Mouse (Mus musculus): ENCODE measurements around the gene Samd13. TPM values are rescaled to one million over a fixed set of nuclear protein-coding genes. Genes with fewer than 3 reads are reported as not detected.

The Samd13 gene
- polyA plus RNA-seq, 1 experiment from 2014 or later = 0.59 TPM

DNA sequence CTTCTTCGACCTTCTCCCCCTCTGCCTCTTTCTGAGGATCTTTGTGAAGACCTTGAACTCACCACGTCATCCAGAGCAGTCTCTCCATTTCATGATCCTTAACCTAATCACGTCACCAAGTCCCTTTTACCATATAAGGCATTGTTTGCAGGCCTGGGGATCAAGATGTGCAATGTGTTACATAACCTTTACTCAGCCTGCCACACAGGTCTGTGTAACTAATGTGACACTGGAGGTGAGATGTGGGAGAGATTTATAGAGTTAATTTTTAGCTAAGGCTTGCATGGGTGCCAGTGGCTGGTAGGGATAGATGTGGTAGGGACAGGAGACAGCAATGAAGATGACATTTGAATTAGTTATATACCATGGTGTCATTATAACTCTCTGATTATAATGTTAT, 23.0 kb upstream of the Samd13 start:
- H3K4me3 ChIP-seq (ENCODE audit: low read depth, low read length) = no peak overlapping the region
- no peaks in the 10 kb centered on the region for H3K27me3 ChIP-seq (ENCODE audit: control insufficient read depth, insufficient read depth, low read depth, low read length)
- H3K36me3 ChIP-seq (ENCODE audit: control insufficient read depth, insufficient read depth, low read length) = no peaks in the 10 kb centered on the region
- H3K4me1 ChIP-seq (ENCODE audit: control insufficient read depth, insufficient read depth, low read length) = 0 out of 2 replicates have a peak, but pooled peaks cover 2% of the 10 kb centered on the region
- no peak overlapping the region for H3K9ac ChIP-seq (ENCODE audit: low read depth, low read length)
- WGBS = 79% methylated on average over 3 of the region's 3 CpGs
- no peak overlapping the region for H3K27ac ChIP-seq (ENCODE audit: low read length)
- ATAC-seq = no peak
- no peaks in the 10 kb centered on the region for H3K9me3 ChIP-seq (replicated peaks; ENCODE audit: control insufficient read depth, low read length, poor library complexity, severe bottlenecking)
- no peak overlapping the region for H3K4me2 ChIP-seq (ENCODE audit: low read length)

DNA sequence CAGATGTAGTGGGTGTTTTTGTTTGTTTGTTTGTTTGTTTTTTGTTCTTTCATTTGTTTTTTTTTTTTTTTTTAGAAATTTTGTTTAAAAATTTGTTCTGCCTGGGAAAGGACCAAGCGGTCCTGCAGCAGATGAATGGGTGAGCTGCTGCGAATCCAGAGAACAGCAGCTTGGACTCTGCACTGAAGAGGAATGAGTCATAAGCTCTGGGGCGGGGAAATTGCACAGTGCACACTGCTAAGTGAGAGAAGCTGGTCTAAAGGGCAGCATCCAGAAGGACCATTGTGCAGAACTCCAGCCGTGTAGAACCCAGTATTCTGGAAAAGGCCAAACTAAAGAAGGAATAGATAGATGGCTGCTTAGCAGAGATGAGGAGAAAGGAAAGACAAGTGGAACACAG, 18.7 kb upstream of the Samd13 start:
- WGBS = 88% methylated on average over 4 of the region's 4 CpGs
- Histone ChIP-seq H3K9ac (ENCODE audit: low read depth, low read length) (no peak overlapping the region), H3K9me3 (replicated peaks; ENCODE audit: control insufficient read depth, low read length, poor library complexity, severe bottlenecking) (no peaks in the 10 kb centered on the region), H3K27ac (ENCODE audit: low read length) (no peak overlapping the region), H3K4me2 (ENCODE audit: low read length) (no peak overlapping the region), H3K36me3 (ENCODE audit: control insufficient read depth, insufficient read depth, low read length) (no peaks in the 10 kb centered on the region), H3K4me1 (ENCODE audit: control insufficient read depth, insufficient read depth, low read length) (no peaks in the 10 kb centered on the region), H3K27me3 (ENCODE audit: control insufficient read depth, insufficient read depth, low read depth, low read length) (no peaks in the 10 kb centered on the region), H3K4me3 (ENCODE audit: low read depth, low read length) (no peak overlapping the region)
- no peak for ATAC-seq

DNA sequence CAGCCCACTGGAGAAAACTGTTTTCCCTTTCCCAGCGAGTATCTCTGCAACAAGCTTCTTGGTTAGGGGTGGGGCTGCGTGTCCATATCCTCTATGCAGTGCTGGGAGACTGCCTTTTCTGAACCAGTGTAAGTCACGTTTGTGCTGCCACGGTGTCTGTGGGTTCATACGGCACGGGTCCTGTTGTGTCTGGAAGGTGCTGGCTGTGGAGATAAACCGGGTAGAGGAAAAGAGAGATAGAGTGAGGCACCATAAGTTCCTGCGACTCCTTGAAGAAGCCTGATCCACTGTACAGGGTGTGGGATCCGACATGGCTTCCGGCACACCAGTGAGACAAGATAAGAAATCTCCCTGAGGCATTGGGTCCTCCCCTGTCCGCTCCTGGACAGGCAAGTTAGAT, 14.7 kb upstream of the Samd13 start:
- H3K36me3 ChIP-seq (ENCODE audit: control insufficient read depth, insufficient read depth, low read length) = no peaks in the 10 kb centered on the region
- WGBS = 87% methylated on average over 11 of the region's 11 CpGs

DNA sequence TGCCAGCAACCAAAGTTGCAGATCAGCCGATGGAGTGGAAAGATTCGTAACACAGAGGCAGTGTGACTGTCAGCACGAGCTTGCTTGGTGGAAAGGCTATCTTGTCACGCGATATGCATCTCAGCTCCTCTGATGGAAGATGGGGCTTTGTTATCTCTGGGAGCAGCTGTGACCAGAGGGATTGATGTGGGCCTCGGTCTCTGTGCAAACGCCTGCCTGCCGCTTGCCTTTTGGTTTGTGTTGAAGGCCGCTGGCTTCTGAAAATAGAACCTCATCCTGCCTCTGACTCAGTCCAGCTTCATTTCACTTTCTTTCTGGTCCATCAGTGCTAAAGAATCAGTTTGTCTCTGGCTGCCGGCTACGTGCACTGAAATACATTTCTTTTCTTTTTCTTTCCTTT, 13.6 kb upstream of the Samd13 start:
- H3K4me3 ChIP-seq (ENCODE audit: low read depth, low read length) = no peak overlapping the region
- H3K27ac ChIP-seq (ENCODE audit: low read length) = 0 out of 2 replicates have a peak overlapping the region, but pooled peaks have one; percentile 18
- no peaks in the 10 kb centered on the region for H3K4me1 ChIP-seq (ENCODE audit: control insufficient read depth, insufficient read depth, low read length)
- H3K9me3 ChIP-seq (replicated peaks; ENCODE audit: control insufficient read depth, low read length, poor library complexity, severe bottlenecking) = no peaks in the 10 kb centered on the region
- no peak overlapping the region for H3K9ac ChIP-seq (ENCODE audit: low read depth, low read length)
- no peaks in the 10 kb centered on the region for H3K36me3 ChIP-seq (ENCODE audit: control insufficient read depth, insufficient read depth, low read length)
- 42% methylated on average over 11 of the region's 11 CpGs for WGBS
- no peaks in the 10 kb centered on the region for H3K27me3 ChIP-seq (ENCODE audit: control insufficient read depth, insufficient read depth, low read depth, low read length)
- no peak overlapping the region for H3K4me2 ChIP-seq (ENCODE audit: low read length)
- ATAC-seq = no peak

More for the DNA sequence above, 14.7 kb upstream of the Samd13 start:
- Histone ChIP-seq H3K4me2 (ENCODE audit: low read length) (no peak overlapping the region), H3K4me1 (ENCODE audit: control insufficient read depth, insufficient read depth, low read length) (no peaks in the 10 kb centered on the region), H3K4me3 (ENCODE audit: low read depth, low read length) (no peak overlapping the region), H3K9me3 (replicated peaks; ENCODE audit: control insufficient read depth, low read length, poor library complexity, severe bottlenecking) (no peaks in the 10 kb centered on the region), H3K9ac (ENCODE audit: low read depth, low read length) (no peak overlapping the region), H3K27ac (ENCODE audit: low read length) (no peak overlapping the region), H3K27me3 (ENCODE audit: control insufficient read depth, insufficient read depth, low read depth, low read length) (no peaks in the 10 kb centered on the region)
- no peak for ATAC-seq

DNA sequence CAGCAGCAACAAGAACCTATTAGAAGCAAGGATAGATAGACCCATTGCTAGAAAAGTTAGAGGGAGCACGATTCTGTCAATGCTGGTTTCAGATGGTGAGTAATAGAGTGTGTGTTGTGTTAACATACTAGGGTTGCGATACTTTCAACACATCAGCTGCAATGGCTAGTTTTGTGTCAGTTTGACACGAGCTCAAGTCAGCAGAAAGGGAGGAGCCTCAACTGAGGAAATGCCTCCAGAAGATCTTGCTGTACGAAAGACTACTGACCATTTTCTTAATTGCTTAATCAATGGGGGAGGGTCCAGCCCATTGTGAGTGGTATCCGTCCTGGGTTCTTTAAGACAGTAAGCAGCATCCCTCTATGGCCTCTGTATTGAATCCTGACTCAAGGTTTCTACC, 7.2 kb upstream of the Samd13 start:
- Histone ChIP-seq H3K4me1 (ENCODE audit: control insufficient read depth, insufficient read depth, low read length) (no peaks in the 10 kb centered on the region), H3K27ac (ENCODE audit: low read length) (no peak overlapping the region), H3K36me3 (ENCODE audit: control insufficient read depth, insufficient read depth, low read length) (no peaks in the 10 kb centered on the region), H3K4me3 (ENCODE audit: low read depth, low read length) (no peak overlapping the region), H3K4me2 (ENCODE audit: low read length) (no peak overlapping the region), H3K27me3 (ENCODE audit: control insufficient read depth, insufficient read depth, low read depth, low read length) (no peaks in the 10 kb centered on the region), H3K9me3 (replicated peaks; ENCODE audit: control insufficient read depth, low read length, poor library complexity, severe bottlenecking) (no peaks in the 10 kb centered on the region), H3K9ac (ENCODE audit: low read depth, low read length) (no peak overlapping the region)
- ATAC-seq = no peak
- WGBS = 88% methylated on average over 5 of the region's 5 CpGs

DNA sequence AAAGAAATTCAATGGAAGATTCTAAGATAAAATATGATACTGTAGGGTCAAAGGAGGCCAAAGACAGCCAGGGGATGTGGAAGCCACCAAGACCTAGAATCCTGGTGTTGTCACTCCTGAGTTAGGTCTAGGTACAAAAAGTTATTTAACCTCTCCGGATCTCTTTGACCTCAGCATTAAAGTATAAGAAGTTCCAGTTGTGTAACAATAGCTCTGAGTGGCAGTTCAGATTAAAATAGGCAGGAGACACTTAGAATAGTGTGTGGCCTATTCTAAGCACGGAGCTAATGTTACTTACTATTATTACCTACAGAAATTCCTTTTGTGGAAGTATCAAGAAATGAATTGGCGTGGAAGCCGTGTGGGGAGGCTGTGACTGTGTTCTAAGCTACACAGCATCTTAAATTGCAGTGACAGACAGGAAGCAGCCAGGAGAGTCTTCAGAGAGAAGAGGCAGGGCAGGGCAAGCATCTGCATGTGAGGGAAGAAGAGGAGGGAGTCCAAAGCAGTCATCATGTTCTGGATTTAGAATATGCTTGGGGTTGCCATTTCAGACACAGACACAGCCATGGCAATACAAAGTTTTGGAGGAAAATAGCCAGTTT, 1.8 kb upstream of the Samd13 start:
- Histone ChIP-seq H3K27ac (ENCODE audit: low read length) (no peak overlapping the region), H3K9ac (ENCODE audit: low read depth, low read length) (no peak overlapping the region), H3K9me3 (replicated peaks; ENCODE audit: control insufficient read depth, low read length, poor library complexity, severe bottlenecking) (no peaks in the 10 kb centered on the region), H3K36me3 (ENCODE audit: control insufficient read depth, insufficient read depth, low read length) (no peaks in the 10 kb centered on the region), H3K27me3 (ENCODE audit: control insufficient read depth, insufficient read depth, low read depth, low read length) (peaks cover 3% of the 10 kb centered on the region), H3K4me1 (ENCODE audit: control insufficient read depth, insufficient read depth, low read length) (peaks cover 7% of the 10 kb centered on the region), H3K4me3 (ENCODE audit: low read depth, low read length) (no peak overlapping the region), H3K4me2 (ENCODE audit: low read length) (no peak overlapping the region)
- ATAC-seq = no peak
- 80% methylated on average over 4 of the region's 4 CpGs for WGBS

DNA sequence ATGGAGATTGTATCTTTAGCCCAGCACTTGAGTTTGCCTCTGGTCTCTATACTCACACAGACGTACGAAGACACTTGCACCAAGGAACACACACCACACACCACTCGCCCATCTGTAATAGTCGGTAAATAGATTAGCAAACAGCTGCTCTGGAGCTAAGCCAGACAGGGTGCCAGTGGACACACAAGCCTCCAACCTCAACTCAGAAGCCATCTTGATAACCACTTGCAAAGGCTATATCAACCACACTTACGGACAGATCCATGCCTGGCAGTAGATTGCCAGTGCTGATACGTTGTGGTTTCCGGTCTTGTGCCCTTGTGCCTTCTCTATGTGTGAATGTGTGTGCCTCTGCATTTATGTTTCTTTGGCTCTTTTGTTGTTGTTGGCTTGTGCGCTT, 1.0 kb upstream of the Samd13 start:
- Histone ChIP-seq H3K27ac (ENCODE audit: low read length) (no peak overlapping the region), H3K9me3 (replicated peaks; ENCODE audit: control insufficient read depth, low read length, poor library complexity, severe bottlenecking) (no peaks in the 10 kb centered on the region), H3K36me3 (ENCODE audit: control insufficient read depth, insufficient read depth, low read length) (no peaks in the 10 kb centered on the region), H3K4me1 (ENCODE audit: control insufficient read depth, insufficient read depth, low read length) (peaks cover 15% of the 10 kb centered on the region), H3K9ac (ENCODE audit: low read depth, low read length) (no peak overlapping the region), H3K4me2 (ENCODE audit: low read length) (no peak overlapping the region), H3K27me3 (ENCODE audit: control insufficient read depth, insufficient read depth, low read depth, low read length) (peaks cover 3% of the 10 kb centered on the region), H3K4me3 (ENCODE audit: low read depth, low read length) (no peak overlapping the region)
- 92% methylated on average over 8 of the region's 8 CpGs for WGBS
- no peak for ATAC-seq

DNA sequence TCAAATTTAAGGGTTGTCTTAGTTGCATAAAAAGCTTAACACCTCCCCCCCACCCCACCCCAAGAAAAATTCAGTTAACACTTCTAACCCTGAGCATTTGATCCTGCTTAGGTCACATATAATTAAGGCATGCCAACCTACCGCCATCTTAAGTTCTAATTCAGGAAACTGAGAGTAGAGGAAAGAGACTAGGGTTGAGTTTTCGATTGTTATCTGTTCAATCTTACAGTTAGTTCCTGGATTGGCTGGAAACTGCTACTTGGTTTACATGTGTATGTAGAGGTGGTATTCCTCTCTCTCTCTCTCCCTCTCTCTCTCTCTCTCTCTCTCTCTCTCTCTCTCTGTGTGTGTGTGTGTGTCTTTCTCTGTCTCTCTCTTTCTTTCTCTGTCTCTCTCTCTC, 2.3 kb downstream of the Samd13 start:
- H3K27ac ChIP-seq (ENCODE audit: low read length) = no peak overlapping the region
- no peak overlapping the region for H3K4me3 ChIP-seq (ENCODE audit: low read depth, low read length)
- H3K27me3 ChIP-seq (ENCODE audit: control insufficient read depth, insufficient read depth, low read depth, low read length) = peaks cover 3% of the 10 kb centered on the region
- H3K4me2 ChIP-seq (ENCODE audit: low read length) = no peak overlapping the region
- H3K36me3 ChIP-seq (ENCODE audit: control insufficient read depth, insufficient read depth, low read length) = no peaks in the 10 kb centered on the region
- WGBS = 87% methylated on average over 2 of the region's 2 CpGs
- no peak overlapping the region for H3K9ac ChIP-seq (ENCODE audit: low read depth, low read length)
- no peak for ATAC-seq
- H3K9me3 ChIP-seq (replicated peaks; ENCODE audit: control insufficient read depth, low read length, poor library complexity, severe bottlenecking) = no peaks in the 10 kb centered on the region
- peaks cover 15% of the 10 kb centered on the region for H3K4me1 ChIP-seq (ENCODE audit: control insufficient read depth, insufficient read depth, low read length)

DNA sequence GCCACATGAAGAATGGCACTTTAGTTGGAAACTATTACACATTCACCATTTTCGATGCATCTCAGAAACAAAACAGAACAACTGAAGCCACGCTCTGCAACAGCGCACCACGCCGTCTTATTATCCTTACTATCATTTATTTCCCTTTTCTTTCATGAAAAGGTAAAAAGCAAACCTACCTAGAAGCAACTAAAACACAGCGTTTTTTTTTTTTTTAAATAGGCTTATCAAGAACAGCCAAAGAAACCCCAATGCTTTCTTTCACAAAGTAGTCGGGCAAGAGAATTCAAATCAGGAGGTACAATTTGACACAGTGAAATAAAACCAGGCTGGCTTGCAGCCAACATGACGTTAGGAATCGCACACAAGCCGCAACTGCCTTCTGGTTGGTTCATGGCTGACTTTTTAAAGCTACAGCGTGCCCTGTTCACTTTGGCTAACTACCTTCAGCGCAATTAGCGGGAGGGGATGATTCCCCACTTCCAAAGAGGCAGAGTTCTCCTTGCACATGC, 3.2 kb downstream of the Samd13 start:
- no peaks in the 10 kb centered on the region for H3K9me3 ChIP-seq (replicated peaks; ENCODE audit: control insufficient read depth, low read length, poor library complexity, severe bottlenecking)
- 0 out of 2 replicates have a peak, but pooled peaks have one; percentile 19 for ATAC-seq
- WGBS = 36% methylated on average over 13 of the region's 13 CpGs
- no peaks in the 10 kb centered on the region for H3K36me3 ChIP-seq (ENCODE audit: control insufficient read depth, insufficient read depth, low read length)
- H3K4me3 ChIP-seq (ENCODE audit: low read depth, low read length) = peak overlapping the region; percentile 32
- H3K4me1 ChIP-seq (ENCODE audit: control insufficient read depth, insufficient read depth, low read length) = peaks cover 15% of the 10 kb centered on the region
- peak overlapping the region; percentile 59 for H3K4me2 ChIP-seq (ENCODE audit: low read length)
- peak overlapping the region; percentile 34 for H3K27ac ChIP-seq (ENCODE audit: low read length)
- peaks cover 3% of the 10 kb centered on the region for H3K27me3 ChIP-seq (ENCODE audit: control insufficient read depth, insufficient read depth, low read depth, low read length)
- peak overlapping the region; percentile 42 for H3K9ac ChIP-seq (ENCODE audit: low read depth, low read length)

Measured in midbrain, embryonic 16.5 days (tissue).